Mouse (Mus musculus): Measurements from ENCODE around the gene Tchp. TPM values are rescaled to one million over a fixed set of nuclear protein-coding genes. Genes with fewer than 3 reads are reported as not detected.

Gene Tchp
- polyA plus RNA-seq, 1 experiment, result 20.3 TPM

Other genes with a start within 250 kb of the Tchp start
- gene Fam222a, start 139.7 kb upstream of the Tchp start, polyA plus RNA-seq (2012; rRNA removed), result 8.3 and 10.6 TPM in 2 replicates
- gene Trpv4, start 49.3 kb upstream of the Tchp start, polyA plus RNA-seq (2012; rRNA removed), result 1.9 and 2.2 TPM in 2 replicates
- 51.5 and 58.9 TPM in 2 replicates for gene Gltp, start 16.8 kb upstream of the Tchp start, polyA plus RNA-seq (2012; rRNA removed)
- gene Ankrd13a, start 66.9 kb downstream of the Tchp start, polyA plus RNA-seq (2012; rRNA removed), result 32.8 and 33.0 TPM in 2 replicates
- 48.1 and 49.1 TPM in 2 replicates for gene Git2, start 67.8 kb downstream of the Tchp start, polyA plus RNA-seq (2012; rRNA removed)
- 223 and 253 TPM in 2 replicates for gene 1500011B03Rik, start 115.7 kb downstream of the Tchp start, polyA plus RNA-seq (2012; rRNA removed)
- gene 4930519G04Rik, start 145.9 kb downstream of the Tchp start, polyA plus RNA-seq (2012; rRNA removed), result not detected in 2 replicates
- gene Gm9936, start 150.9 kb downstream of the Tchp start, polyA plus RNA-seq (2012; rRNA removed), result 0.25 and 0.40 TPM in 2 replicates
- gene Oasl2, start 189.2 kb downstream of the Tchp start, polyA plus RNA-seq (2012; rRNA removed), result 8.3 and 8.7 TPM in 2 replicates
- 0.48 and 0.78 TPM in 2 replicates for gene Oasl1, start 215.5 kb downstream of the Tchp start, polyA plus RNA-seq (2012; rRNA removed)
- 112 and 115 TPM in 2 replicates for gene 2210016L21Rik, start 234.4 kb downstream of the Tchp start, polyA plus RNA-seq (2012; rRNA removed)

Measured in frontal cortex, adult 2 months (tissue).